In the genomic region with DNA sequence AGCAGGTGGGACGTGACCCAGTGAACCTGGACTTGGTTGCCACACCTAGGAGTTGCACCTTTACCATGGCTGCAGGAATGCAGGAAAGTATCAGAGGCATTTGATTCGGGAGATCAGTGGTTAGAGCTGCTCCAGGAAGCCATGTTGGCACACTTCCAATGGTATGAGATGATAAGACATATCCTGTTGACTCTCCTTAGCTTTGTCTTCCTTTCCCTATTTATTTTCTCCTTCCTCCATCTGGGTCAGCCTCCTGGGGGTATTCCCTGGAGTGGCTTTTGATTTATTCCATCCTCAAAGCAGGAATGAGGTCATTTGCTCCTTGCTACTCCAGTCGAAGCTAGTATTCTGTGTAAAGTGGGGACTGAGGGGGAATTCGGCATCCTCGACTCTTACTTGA, we compare ENCODE assay signal across 29 mouse cellular contexts. TPM values are rescaled to one million over a fixed set of nuclear protein-coding genes. Genes with fewer than 3 reads are reported as not detected.
A peak's percentile ranks its signal among the peaks of the same experiment; 100 is the strongest.
DNase-seq lines count a peak whose midpoint lies in the region; ATAC-seq and TF ChIP-seq lines count a peak whose summit lies in the region.
"Had no signal": no experiment of that assay in that cellular context is flagged by ENCODE, and none has a peak within 500 bp of the region (broad histone marks: within the 10 kb centered on the region; RNA-seq: fewer than 3 reads in every experiment).

No protein-coding gene starts in this region.

- no peak for DNase-seq in heart, adult 9 months (ENCODE audit: low spot score in 2 of 2)
- DNase-seq in kidney, adult 9 months = peak; percentile 9
- no peak for DNase-seq in kidney, adult 8-10 months
- peak; percentile 62 for DNase-seq in lung, embryonic 14.5 days
- DNase-seq in lung, adult 2 months = no peak
- no peak for DNase-seq in lung, postnatal 0 days (ENCODE audit: low spot score)
- no peak for DNase-seq in lung, postnatal 14 days
- DNase-seq: adrenal gland, postnatal 10 days; adrenal gland, postnatal 36 days; cerebellum, adult 18-20 months; cerebellum, adult 9-11 months; cerebellum, postnatal 25 days; forebrain, postnatal 0 days; gastrocnemius, adult 2 months; gastrocnemius, postnatal 14 days; heart, adult 11 months; heart, postnatal 36 days had no signal

- H3K4me2 ChIP-seq in heart, embryonic 12.5 days = no peak overlapping the region
- H3K4me2 ChIP-seq in lung, embryonic 14.5 days = no peak overlapping the region
- H3K4me2 ChIP-seq in lung, postnatal 0 days (replicated peaks; ENCODE audit: low read depth, low read length) = no peak overlapping the region
- H3K4me2 ChIP-seq: embryonic facial prominence, embryonic 12.5 days; embryonic facial prominence, embryonic 15.5 days; hindbrain, embryonic 13.5 days had no signal

- no peak for TF ChIP-seq POLR2A in lung, adult 2 months (IDR thresholded peaks at IDR 0.05; ENCODE audit: borderline replicate concordance, extremely low read depth, low read depth, low read length)

- no peak overlapping the region for H3K4me3 ChIP-seq in heart, embryonic 12.5 days
- H3K4me3 ChIP-seq in lung, embryonic 14.5 days (ENCODE audit: low read depth, low read length) = no peak overlapping the region
- H3K4me3 ChIP-seq in lung, adult 2 months (replicated peaks; ENCODE audit: extremely low read depth, low read depth, low read length) = no peak overlapping the region
- H3K4me3 ChIP-seq in lung, postnatal 0 days (ENCODE audit: low read depth, low read length) = no peak overlapping the region
- H3K4me3 ChIP-seq: embryonic facial prominence, embryonic 12.5 days; embryonic facial prominence, embryonic 15.5 days; gastrocnemius, adult 2 months; heart, embryonic 10.5 days; hindbrain, embryonic 10.5 days; hindbrain, embryonic 13.5 days had no signal

- no peaks in the 10 kb centered on the region for H3K36me3 ChIP-seq in heart, embryonic 12.5 days
- no peaks in the 10 kb centered on the region for H3K36me3 ChIP-seq in lung, embryonic 14.5 days (ENCODE audit: insufficient read depth)
- H3K36me3 ChIP-seq in lung, postnatal 0 days (ENCODE audit: insufficient read depth, low read length) = no peaks in the 10 kb centered on the region
- H3K36me3 ChIP-seq: embryonic facial prominence, embryonic 12.5 days; embryonic facial prominence, embryonic 15.5 days; heart, embryonic 10.5 days; hindbrain, embryonic 10.5 days; hindbrain, embryonic 13.5 days had no signal

- no peak overlapping the region for H3K9ac ChIP-seq in heart, embryonic 12.5 days
- H3K9ac ChIP-seq in lung, embryonic 14.5 days = no peak overlapping the region
- no peak overlapping the region for H3K9ac ChIP-seq in lung, postnatal 0 days (replicated peaks; ENCODE audit: low read depth)
- H3K9ac ChIP-seq: embryonic facial prominence, embryonic 12.5 days; embryonic facial prominence, embryonic 15.5 days; forebrain, postnatal 0 days; hindbrain, embryonic 13.5 days had no signal

- no peaks in the 10 kb centered on the region for H3K4me1 ChIP-seq in heart, embryonic 12.5 days (replicated peaks)
- no peaks in the 10 kb centered on the region for H3K4me1 ChIP-seq in lung, embryonic 14.5 days (ENCODE audit: insufficient read depth)
- peaks cover 8% of the 10 kb centered on the region for H3K4me1 ChIP-seq in lung, adult 2 months (ENCODE audit: control insufficient read depth, insufficient read depth, low read length)
- no peaks in the 10 kb centered on the region for H3K4me1 ChIP-seq in lung, postnatal 0 days (ENCODE audit: insufficient read depth, low read depth, low read length)
- H3K4me1 ChIP-seq: embryonic facial prominence, embryonic 12.5 days; embryonic facial prominence, embryonic 15.5 days; heart, embryonic 10.5 days; hindbrain, embryonic 10.5 days; hindbrain, embryonic 13.5 days had no signal

- 61% methylated on average over 5 of the region's 5 CpGs for WGBS in heart, embryonic 12.5 days
- WGBS in lung, embryonic 14.5 days = 51% methylated on average over 5 of the region's 5 CpGs
- WGBS in lung, adult 2 months = 45% methylated on average over 5 of the region's 5 CpGs
- 43% methylated on average over 5 of the region's 5 CpGs for WGBS in lung, postnatal 0 days

- no peak for TF ChIP-seq CTCF in lung, embryonic 14.5 days (IDR thresholded peaks at IDR 0.05; ENCODE audit: low read depth)
- no peak for TF ChIP-seq CTCF in lung, adult 2 months (IDR thresholded peaks at IDR 0.05; ENCODE audit: insufficient read depth, low read length)
- no peak for TF ChIP-seq CTCF in lung, postnatal 0 days (IDR thresholded peaks at IDR 0.05)

- peak; percentile 39; the same call in 1 of the 2 replicates for TF ChIP-seq EP300 in lung, postnatal 0 days (IDR thresholded peaks at IDR 0.05)

- H3K27me3 ChIP-seq in heart, embryonic 12.5 days (replicated peaks) = no peaks in the 10 kb centered on the region
- H3K27me3 ChIP-seq in lung, embryonic 14.5 days (ENCODE audit: insufficient read depth, low read length) = no peaks in the 10 kb centered on the region
- H3K27me3 ChIP-seq in lung, postnatal 0 days (replicated peaks; ENCODE audit: insufficient read depth, low read length) = no peaks in the 10 kb centered on the region
- H3K27me3 ChIP-seq: embryonic facial prominence, embryonic 12.5 days; embryonic facial prominence, embryonic 15.5 days; hindbrain, embryonic 13.5 days; Patski had no signal

- H3K27ac ChIP-seq in heart, embryonic 12.5 days (ENCODE audit: poor library complexity, severe bottlenecking) = no peak overlapping the region
- H3K27ac ChIP-seq in lung, embryonic 14.5 days (ENCODE audit: low read depth) = no peak overlapping the region
- no peak overlapping the region for H3K27ac ChIP-seq in lung, postnatal 0 days (ENCODE audit: low read length)
- H3K27ac ChIP-seq: embryonic facial prominence, embryonic 12.5 days; embryonic facial prominence, embryonic 15.5 days; gastrocnemius, adult 2 months; heart, embryonic 10.5 days; hindbrain, embryonic 10.5 days; hindbrain, embryonic 13.5 days had no signal

- no peaks in the 10 kb centered on the region for H3K9me3 ChIP-seq in heart, embryonic 12.5 days (replicated peaks)
- no peaks in the 10 kb centered on the region for H3K9me3 ChIP-seq in lung, embryonic 14.5 days (ENCODE audit: low read depth, low read length)
- H3K9me3 ChIP-seq in lung, postnatal 0 days (ENCODE audit: low read length) = no peaks in the 10 kb centered on the region
- H3K9me3 ChIP-seq: embryonic facial prominence, embryonic 12.5 days; embryonic facial prominence, embryonic 15.5 days; heart, embryonic 10.5 days; hindbrain, embryonic 10.5 days; hindbrain, embryonic 13.5 days had no signal

- peak; percentile 48 for ATAC-seq in heart, embryonic 12.5 days (ENCODE audit: insufficient number of reproducible peaks, low FRiP score)
- no peak for ATAC-seq in lung, embryonic 14.5 days (ENCODE audit: insufficient read depth)
- ATAC-seq in lung, postnatal 0 days = peak; percentile 43
- ATAC-seq: forebrain, embryonic 14.5 days; forebrain, postnatal 0 days; hindbrain, embryonic 16.5 days; Patski had no signal

RNA-seq across cellular contexts. Expression of gene Csf2, which starts 42.5 kb away (rescaled TPM):
- not detected in 2 replicates for polyA plus RNA-seq in heart, embryonic 12.5 days (2016; fragmentation: Nextera tagmentation; extraction: Ambion mirVana)
- polyA plus RNA-seq in lung, embryonic 14.5 days (2014; fragmentation: Nextera tagmentation; extraction: Ambion mirVana) = 0.24 and 0.32 TPM in 2 replicates
- 2.0 and 2.5 TPM in 2 replicates for polyA plus RNA-seq in lung, adult 2 months (2012; rRNA removed)
- polyA plus RNA-seq in lung, postnatal 0 days (2015; fragmentation: Nextera tagmentation; extraction: Ambion mirVana) = 14.7 and 16.9 TPM in 2 replicates
- polyA plus RNA-seq: embryonic facial prominence, embryonic 12.5 days; embryonic facial prominence, embryonic 15.5 days; forebrain, embryonic 11.5 days; forebrain, embryonic 14.5 days; forebrain, postnatal 0 days; frontal cortex, adult 2 months; heart, embryonic 10.5 days; heart, embryonic 14.5 days; hindbrain, embryonic 10.5 days; hindbrain, embryonic 13.5 days; hindbrain, embryonic 16.5 days had no signal

Comparison
In these comparisons a context has a peak if more than half of its experiments do, and no peak if none do; other contexts are left out.
1. DNase-seq: peak in kidney, adult 9 months (single experiment) and lung, embryonic 14.5 days (single experiment); none in heart, adult 9 months (0 of 2), kidney, adult 8-10 months (0 of 2), lung, adult 2 months (single experiment), lung, postnatal 0 days (single experiment) and lung, postnatal 14 days (single experiment).